9 mouse cellular contexts compared by ENCODE assay signal in genomic region chr5:148293346-148293745, GRCm38 (mm10).
DNase-seq lines count a peak whose midpoint lies in the region; ATAC-seq and TF ChIP-seq lines count a peak whose summit lies in the region.
"Had no signal": no experiment of that assay in that cellular context is flagged by ENCODE, and none has a peak within 500 bp of the region (broad histone marks: within the 10 kb centered on the region; RNA-seq: fewer than 3 reads in every experiment).

No protein-coding gene starts in this region.

- dilution Hi-C loops in CH12.LX (cut with MboI; ENCODE audit: extremely low pct_ligation_motif_present, extremely low pct_unique_long_range_greater_than_20kb, low sequenced_read_pairs): no loop called here

- TF ChIP-seq POLR2A in CH12.LX (IDR thresholded peaks at IDR 0.05; ENCODE audit: low read depth, low read length): no peak

- no peak for ATAC-seq in intestine, postnatal 0 days
- ATAC-seq in intestine, embryonic 15.5 days: no peak
- no peak for ATAC-seq in forebrain, embryonic 15.5 days (replicated peaks)

- in situ Hi-C loops in CH12.LX (cut with MboI; ENCODE audit: low pct_ligation_motif_present, low pct_unique_long_range_greater_than_20kb, low sequenced_read_pairs): no loop called here

- TF ChIP-seq RAD21 in CH12.LX (IDR thresholded peaks at IDR 0.05; ENCODE audit: low read depth, low read length): no peak; the same call in 1 of the 2 replicates

- no peaks in the 10 kb centered on the region for H3K79me2 ChIP-seq in CH12.LX (replicated peaks; ENCODE audit: control insufficient read depth, extremely low read depth, insufficient read depth, poor library complexity, severe bottlenecking)

- TF ChIP-seq CTCF in intestine, postnatal 0 days (IDR thresholded peaks at IDR 0.05; ENCODE audit: low read depth): peak; percentile 73
- TF ChIP-seq CTCF in CH12.LX (conservative IDR thresholded peaks at IDR 0.05 in 1 of 2, IDR thresholded peaks at IDR 0.05 in 1 of 2; ENCODE audit: low read depth in 2 of 2, low read length in 2 of 2): peak; percentile 47 to 69

- H3K27ac ChIP-seq in intestine, postnatal 0 days (ENCODE audit: low read depth, low read length): no peak overlapping the region
- H3K27ac ChIP-seq in intestine, embryonic 15.5 days: no peak overlapping the region
- H3K27ac ChIP-seq in CH12.LX (ENCODE audit: insufficient read depth, low read depth): no peak overlapping the region
- H3K27ac ChIP-seq in forebrain, embryonic 15.5 days (replicated peaks): no peak overlapping the region
- H3K27ac ChIP-seq: embryonic facial prominence, embryonic 15.5 days had no signal

- DNase-seq in 3T3-L1 (ENCODE audit: low read depth, low spot score) (peak; percentile 52), CH12.LX (ENCODE audit: extremely low read depth) (peak; percentile 17)
- DNase-seq in embryo, embryonic 9.5 days (ENCODE audit: extremely low spot score): peak; percentile 13
- peak; percentile 23 for DNase-seq in thymus, postnatal 0 days (ENCODE audit: low spot score)
- DNase-seq in gastrocnemius, adult 8-10 months (ENCODE audit: low spot score in 2 of 2): no peak

- no peaks in the 10 kb centered on the region for H3K27me3 ChIP-seq in intestine, postnatal 0 days (replicated peaks; ENCODE audit: control insufficient read depth, insufficient read depth, low read length)
- no peaks in the 10 kb centered on the region for H3K27me3 ChIP-seq in intestine, embryonic 15.5 days (replicated peaks)
- peaks cover 16% of the 10 kb centered on the region for H3K27me3 ChIP-seq in CH12.LX (replicated peaks)
- H3K27me3 ChIP-seq in forebrain, embryonic 15.5 days: no peaks in the 10 kb centered on the region
- H3K27me3 ChIP-seq: embryonic facial prominence, embryonic 15.5 days had no signal

- no peak overlapping the region for H3K9ac ChIP-seq in intestine, postnatal 0 days (ENCODE audit: low read depth, low read length)
- H3K9ac ChIP-seq in intestine, embryonic 15.5 days: no peak overlapping the region
- H3K9ac ChIP-seq in CH12.LX (ENCODE audit: insufficient read depth, low read depth): no peak overlapping the region
- H3K9ac ChIP-seq in forebrain, embryonic 15.5 days (replicated peaks): no peak overlapping the region
- H3K9ac ChIP-seq: embryonic facial prominence, embryonic 15.5 days had no signal

- WGBS in intestine, postnatal 0 days: 89% methylated on average over 7 of the region's 7 CpGs
- WGBS in intestine, embryonic 15.5 days: 84% methylated on average over 7 of the region's 7 CpGs
- 86% methylated on average over 7 of the region's 7 CpGs for WGBS in forebrain, embryonic 15.5 days

- H3K4me3 ChIP-seq in intestine, postnatal 0 days (ENCODE audit: low read depth, low read length): no peak overlapping the region
- H3K4me3 ChIP-seq in intestine, embryonic 15.5 days (replicated peaks): no peak overlapping the region
- no peak overlapping the region for H3K4me3 ChIP-seq in CH12.LX (replicated peaks in 1 of 3; ENCODE audit: low read depth in 2 of 3, low read length in 2 of 3, poor library complexity in 1 of 3)
- H3K4me3 ChIP-seq in forebrain, embryonic 15.5 days: no peak overlapping the region
- H3K4me3 ChIP-seq: embryonic facial prominence, embryonic 15.5 days had no signal

- no peaks in the 10 kb centered on the region for H3K9me3 ChIP-seq in intestine, postnatal 0 days (ENCODE audit: control insufficient read depth)
- no peaks in the 10 kb centered on the region for H3K9me3 ChIP-seq in intestine, embryonic 15.5 days
- peaks cover 13% of the 10 kb centered on the region for H3K9me3 ChIP-seq in CH12.LX (replicated peaks; ENCODE audit: low read length)
- no peaks in the 10 kb centered on the region for H3K9me3 ChIP-seq in forebrain, embryonic 15.5 days
- H3K9me3 ChIP-seq: embryonic facial prominence, embryonic 15.5 days had no signal

- no peaks in the 10 kb centered on the region; the same call in 1 of the 2 replicates for H3K36me3 ChIP-seq in intestine, postnatal 0 days (ENCODE audit: control insufficient read depth, insufficient read depth)
- H3K36me3 ChIP-seq in intestine, embryonic 15.5 days: no peaks in the 10 kb centered on the region
- H3K36me3 ChIP-seq in CH12.LX (replicated peaks in 1 of 2; ENCODE audit: control insufficient read depth in 1 of 2, insufficient read depth in 1 of 2, low read length in 1 of 2): no peaks in the 10 kb centered on the region
- no peaks in the 10 kb centered on the region for H3K36me3 ChIP-seq in forebrain, embryonic 15.5 days
- H3K36me3 ChIP-seq: embryonic facial prominence, embryonic 15.5 days had no signal

- H3K4me2 ChIP-seq in intestine, postnatal 0 days (replicated peaks; ENCODE audit: low read depth): no peak overlapping the region
- no peak overlapping the region for H3K4me2 ChIP-seq in intestine, embryonic 15.5 days (replicated peaks)
- H3K4me2 ChIP-seq in CH12.LX (ENCODE audit: insufficient read depth, low read depth, poor library complexity, severe bottlenecking): no peak overlapping the region
- no peak overlapping the region for H3K4me2 ChIP-seq in forebrain, embryonic 15.5 days (replicated peaks)
- H3K4me2 ChIP-seq: embryonic facial prominence, embryonic 15.5 days had no signal

- no peaks in the 10 kb centered on the region for H3K4me1 ChIP-seq in intestine, postnatal 0 days (replicated peaks; ENCODE audit: control insufficient read depth, insufficient read depth, low read length)
- H3K4me1 ChIP-seq in intestine, embryonic 15.5 days (replicated peaks): no peaks in the 10 kb centered on the region
- no peaks in the 10 kb centered on the region for H3K4me1 ChIP-seq in CH12.LX (ENCODE audit: control insufficient read depth in 1 of 2, insufficient read depth in 2 of 2)
- peaks cover 6% of the 10 kb centered on the region; the same call in 1 of the 2 replicates for H3K4me1 ChIP-seq in forebrain, embryonic 15.5 days
- H3K4me1 ChIP-seq: embryonic facial prominence, embryonic 15.5 days had no signal

- no peak for TF ChIP-seq EP300 in CH12.LX (IDR thresholded peaks at IDR 0.05; ENCODE audit: low read length)

TF ChIP-seq in CH12.LX, 34 proteins besides CTCF, POLR2A, EP300 and RAD21:
- TF ChIP-seq SMC3 (IDR thresholded peaks at IDR 0.05; ENCODE audit: low read depth, low read length): peak; percentile 8; the same call in 1 of the 2 replicates
- peak; percentile 22; the same call in 1 of the 2 replicates for TF ChIP-seq BHLHE40 (IDR thresholded peaks at IDR 0.05; ENCODE audit: low read depth, low read length)
- no peak for TF ChIP-seq KAT2A (IDR thresholded peaks at IDR 0.05; ENCODE audit: insufficient replicate concordance, low read length)

Comparison
In these comparisons a context has a peak if more than half of its experiments do, and no peak if none do; other contexts are left out.
1. DNase-seq: peak in 3T3-L1 (single experiment), CH12.LX (single experiment), embryo, embryonic 9.5 days (single experiment) and thymus, postnatal 0 days (single experiment); none in gastrocnemius, adult 8-10 months (0 of 2).